Mouse (Mus musculus) E14TG2a.4 (cell line): Measurements from ENCODE around the gene Tgtp2.

Experiments used
- CTCF ChIP-seq: conservative IDR thresholded peaks from 2 replicates; pipeline ENCODE4 v1.5.1; 2014; ENCODE audit warnings: low read length
- POU5F1 ChIP-seq: IDR thresholded peaks from 2 replicates; pipeline ENCODE4 v1.6.1; 2014; ENCODE audit warnings: low read length, borderline replicate concordance

- TF ChIP-seq CTCF: no peak
- no peak for TF ChIP-seq POU5F1
These were observed 17.9 kb upstream of the Tgtp2 start for GRCm38 (mm10) chr11:49081886-49082285.
